Mouse (Mus musculus) testis, postnatal 14 days (tissue): ENCODE data around the gene Slc35d3.

Source experiments
- DNase-seq: peaks from one replicate; pipeline ENCODE4 v3.0.0; 2021; ENCODE audit warnings: low spot score

Slc35d3 gene

GRCm38 (mm10) chr10:19850998-19851691 lies at the start of gene Slc35d3:
TSS of gene Slc35d3 (minus strand) at chr10:19851459.
- no peak for DNase-seq

DNA sequence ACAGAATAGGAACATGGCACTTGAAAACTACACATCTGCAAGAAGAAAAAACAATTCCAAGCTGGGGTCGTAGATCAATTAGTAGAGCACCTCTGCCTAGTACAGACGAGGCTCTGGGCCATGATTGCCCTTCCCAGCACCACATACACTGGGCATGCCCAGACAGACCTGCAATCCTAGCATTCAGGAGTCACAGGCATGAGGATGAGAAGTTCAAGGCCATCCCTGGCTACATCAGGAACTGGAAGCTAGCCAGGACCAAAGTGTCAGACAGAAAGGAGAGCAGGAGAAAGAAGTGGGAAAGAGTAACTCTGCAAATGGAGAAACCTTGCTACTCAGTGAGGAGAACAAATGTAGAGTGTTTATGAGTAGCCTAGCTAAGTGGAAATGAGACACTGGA lies 48.9 kb upstream of the Slc35d3 start:
- DNase-seq: no peak

DNA sequence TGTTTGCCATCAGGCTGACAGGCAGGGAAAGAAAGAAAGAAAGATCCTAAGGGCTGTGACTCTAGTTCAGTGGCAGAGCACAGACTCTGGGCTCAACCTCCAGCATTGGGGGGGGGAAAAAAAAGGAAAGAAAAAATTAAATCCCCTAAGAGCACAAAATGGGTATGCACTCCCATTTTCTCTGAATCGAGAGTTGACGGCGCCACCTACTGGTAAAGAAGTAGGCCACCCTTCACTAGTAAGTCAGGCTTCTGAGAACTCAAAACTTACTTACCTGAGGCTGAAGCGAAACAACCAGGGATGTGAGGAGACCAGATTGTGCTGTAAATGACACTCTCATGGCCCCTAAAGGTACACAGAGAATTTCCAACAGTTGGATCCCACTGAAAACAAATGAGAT lies 42.7 kb upstream of the Slc35d3 start:
- peak; percentile 27 for DNase-seq

GRCm38 (mm10) chr10:19893146-19893545 lies 41.9 kb upstream of the Slc35d3 start:
- DNase-seq: no peak

- no peak for DNase-seq
Observed at GRCm38 (mm10) chr10:19891686-19892085, 40.4 kb upstream of the Slc35d3 start.

DNA sequence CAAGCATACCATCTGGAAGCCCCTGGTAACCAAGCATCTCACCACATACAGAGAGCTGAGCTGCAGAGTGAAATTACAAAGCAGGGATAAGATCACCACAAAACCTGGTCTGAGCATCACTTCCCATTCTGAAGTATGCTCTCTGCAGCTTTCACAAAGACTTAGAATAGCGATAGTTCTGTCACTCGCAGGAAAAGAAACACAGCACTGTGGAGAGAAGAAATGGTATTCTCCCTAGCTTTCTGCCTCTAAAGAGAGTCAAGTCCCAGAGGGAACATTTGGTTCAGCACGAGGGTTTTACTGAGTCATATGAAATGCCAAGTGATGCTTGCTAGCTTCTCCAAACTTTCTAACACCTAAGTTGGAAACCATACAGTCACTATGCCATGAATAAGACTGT lies 38.6 kb upstream of the Slc35d3 start:
- no peak for DNase-seq

DNA sequence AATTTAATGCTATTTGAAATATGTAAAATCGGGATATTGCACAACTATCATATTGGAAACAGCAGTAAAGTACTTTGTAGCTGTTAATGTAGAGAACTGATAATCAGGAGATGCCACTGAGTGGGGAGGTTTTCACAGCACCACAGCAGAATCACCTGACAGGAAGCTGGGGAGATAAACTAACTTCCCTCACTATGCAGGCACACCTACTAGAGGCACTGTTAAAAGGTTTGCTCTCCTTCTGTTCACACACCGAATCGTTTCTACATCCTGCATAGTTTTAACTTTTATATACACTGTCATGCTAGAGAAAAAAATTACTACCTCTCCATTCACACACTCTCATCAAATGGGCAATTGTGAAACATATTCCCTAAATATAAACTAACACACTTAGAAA lies 35.0 kb upstream of the Slc35d3 start:
- DNase-seq: no peak

DNA sequence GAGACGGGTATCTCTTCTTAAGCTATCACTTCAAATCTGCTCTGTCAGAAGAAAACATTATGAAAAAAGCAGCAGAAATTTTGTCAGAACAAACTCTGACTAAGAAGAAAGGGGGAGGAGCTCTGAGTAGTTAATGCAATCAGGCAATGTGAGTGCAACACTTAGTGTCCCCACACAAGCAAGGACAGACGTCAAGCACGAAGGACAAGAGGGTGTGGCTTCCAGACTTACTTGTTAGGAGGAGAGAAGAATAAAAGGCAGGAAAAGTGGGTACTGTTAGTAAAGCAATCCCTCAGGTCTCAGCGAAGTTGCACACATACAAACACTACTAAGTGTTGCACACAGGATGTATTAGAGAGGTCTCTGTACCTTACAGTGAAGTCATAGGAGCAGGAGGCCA lies 33.1 kb upstream of the Slc35d3 start:
- no peak for DNase-seq

DNA sequence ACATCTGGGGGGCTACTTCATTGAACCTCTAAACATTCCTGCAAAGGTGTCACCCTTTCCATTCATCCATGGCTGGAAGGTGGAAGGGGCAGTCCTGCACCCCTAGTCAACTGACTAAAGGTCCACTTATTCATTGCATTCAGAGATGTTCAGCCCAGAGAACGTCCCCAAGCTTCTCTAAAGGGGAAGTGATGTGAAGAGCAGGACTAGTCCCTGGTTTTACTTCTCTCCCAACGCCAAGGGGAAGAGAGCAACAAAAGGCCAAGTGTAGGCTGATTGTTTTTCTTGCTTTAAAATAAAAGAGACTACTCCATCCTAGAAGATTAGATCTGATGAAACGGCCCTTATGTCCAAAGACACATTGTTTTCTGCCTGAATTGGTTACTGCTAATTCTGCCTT lies 29.2 kb upstream of the Slc35d3 start:
- no peak for DNase-seq

- DNase-seq: no peak
Observed at GRCm38 (mm10) chr10:19879161-19879560, 27.9 kb upstream of the Slc35d3 start.

GRCm38 (mm10) chr10:19877679-19878078 lies 26.4 kb upstream of the Slc35d3 start:
- no peak for DNase-seq

DNA sequence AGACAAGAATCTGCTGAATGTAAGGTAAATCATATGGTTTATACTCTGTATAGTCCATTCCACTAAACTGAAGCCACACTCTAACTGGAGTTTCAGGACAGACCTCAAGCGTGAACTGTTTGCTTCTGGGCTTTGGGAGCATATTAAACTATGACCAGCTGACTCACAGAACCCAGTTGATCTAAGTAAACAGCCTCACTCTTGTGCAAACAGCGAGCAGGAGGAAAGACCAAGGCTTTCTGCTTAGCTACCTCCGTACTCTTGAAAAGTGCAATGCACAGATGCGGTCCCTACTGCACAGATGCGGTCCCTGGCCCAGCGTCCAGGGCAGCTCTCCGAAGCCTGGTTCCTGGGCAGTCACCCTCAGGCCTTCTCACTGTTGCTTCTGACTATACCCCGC lies 26.0 kb upstream of the Slc35d3 start:
- no peak for DNase-seq

GRCm38 (mm10) chr10:19876669-19877068 lies 25.4 kb upstream of the Slc35d3 start:
- DNase-seq: no peak

DNA sequence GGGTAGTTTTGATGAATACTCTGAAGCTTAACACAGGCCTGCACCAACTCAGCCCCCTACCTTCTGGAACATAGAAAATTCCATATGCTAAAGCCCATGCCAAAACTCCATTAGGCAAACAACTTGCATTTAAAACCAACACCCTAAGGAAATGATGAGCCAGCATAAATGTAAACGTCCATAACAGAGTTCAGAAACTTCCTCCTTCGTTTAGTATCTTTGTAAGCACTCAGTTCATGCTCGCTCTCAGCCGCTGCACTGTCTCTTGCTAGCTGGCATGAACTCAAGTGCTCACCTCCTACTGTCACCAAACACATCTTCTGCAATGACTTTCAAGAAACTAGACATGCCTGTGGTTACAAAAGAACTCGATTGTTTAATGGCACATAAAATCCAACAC lies 24.1 kb upstream of the Slc35d3 start:
- DNase-seq: no peak

DNA sequence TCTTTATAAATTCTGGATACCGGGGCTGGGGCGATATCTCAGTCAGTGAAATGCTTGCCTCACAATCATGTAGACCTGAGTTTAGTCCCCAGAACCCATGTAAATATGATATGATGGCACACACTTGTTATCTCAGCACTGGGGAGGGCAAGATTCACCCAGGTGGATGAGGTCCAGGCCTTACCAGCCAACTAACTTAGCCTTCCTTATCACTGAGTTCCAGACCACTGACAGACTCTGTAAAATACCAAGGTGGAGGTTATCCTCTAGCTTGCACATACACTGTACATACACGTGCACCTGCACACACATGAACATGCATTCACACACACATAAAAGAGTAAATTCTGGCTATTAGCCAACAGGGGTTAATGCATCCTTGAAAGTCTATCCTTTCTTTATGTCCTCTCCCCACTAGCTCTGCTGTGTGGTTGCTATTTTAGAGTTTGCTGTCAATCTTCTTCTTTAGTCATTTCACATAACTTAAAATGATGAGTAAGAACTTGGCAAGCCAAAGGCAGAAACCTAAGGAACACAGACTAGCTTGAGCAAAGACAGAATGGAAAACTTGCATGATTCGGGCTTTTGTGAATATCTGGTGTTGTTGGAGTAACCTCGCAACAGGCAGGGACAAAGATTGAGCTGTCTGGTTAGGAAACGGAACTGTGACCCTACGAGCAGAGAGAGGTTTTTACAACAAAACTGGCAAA lies 4.5 kb upstream of the Slc35d3 start:
- no peak for DNase-seq

- no peak for DNase-seq
Observed at GRCm38 (mm10) chr10:19853609-19854008, 2.4 kb upstream of the Slc35d3 start.

- DNase-seq: no peak
Observed at GRCm38 (mm10) chr10:19852776-19853175, 1.5 kb upstream of the Slc35d3 start.

GRCm38 (mm10) chr10:19850544-19850997 lies 688 bp downstream of the Slc35d3 start:
- peak; percentile 7 for DNase-seq

GRCm38 (mm10) chr10:19849771-19850365 lies 1.4 kb downstream of the Slc35d3 start:
- no peak for DNase-seq

DNA sequence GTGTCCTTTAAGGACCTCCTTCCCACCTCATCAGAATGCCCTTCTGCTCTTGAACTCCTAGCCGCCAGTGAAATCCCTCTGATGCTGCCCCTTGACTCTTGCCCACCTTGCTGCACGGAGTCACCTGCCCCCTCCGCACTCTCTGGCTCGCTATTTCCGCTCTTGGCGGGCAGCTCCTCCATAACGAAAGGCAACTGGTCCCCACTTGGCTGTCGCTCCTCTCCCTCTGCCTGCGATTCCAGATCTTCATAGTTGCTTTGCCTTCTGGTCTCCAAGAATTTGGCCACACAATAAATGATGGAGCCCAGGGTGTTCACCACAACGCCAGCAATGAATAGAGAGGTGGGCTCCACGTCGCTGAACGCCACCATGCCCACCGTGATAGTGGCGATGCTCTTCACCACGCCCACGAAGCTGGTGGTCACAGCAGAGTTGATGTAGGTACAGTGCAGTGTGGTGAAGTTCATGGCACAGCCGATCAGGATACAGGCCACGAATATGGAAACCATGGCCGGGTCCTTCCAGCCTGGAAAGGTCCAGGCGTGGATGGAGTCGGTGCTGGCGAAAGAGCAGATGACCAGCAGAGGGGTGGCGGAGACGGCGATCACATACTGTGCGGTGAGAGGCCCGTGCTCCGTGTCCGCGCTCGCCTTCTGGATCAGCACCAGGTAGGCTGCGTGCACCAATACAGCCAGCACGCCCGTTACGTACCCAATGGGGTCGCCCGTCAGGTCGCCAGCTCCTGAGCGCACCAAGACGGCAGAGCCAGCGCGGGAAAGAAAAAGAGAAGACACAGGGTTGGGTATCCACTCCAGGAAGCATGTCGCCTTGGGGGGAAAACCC lies 2.1 kb downstream of the Slc35d3 start:
- DNase-seq: no peak

- no peak for DNase-seq
Observed at GRCm38 (mm10) chr10:19839836-19840235, 11.4 kb downstream of the Slc35d3 start.
